8 mouse cellular contexts compared by ENCODE assay signal in genomic region chr7:127800435-127801009, GRCm38 (mm10). TPM values are rescaled to one million over a fixed set of nuclear protein-coding genes. Genes with fewer than 3 reads are reported as not detected.
A peak's percentile ranks its signal among the peaks of the same experiment; 100 is the strongest.
DNase-seq lines count a peak whose midpoint lies in the region; ATAC-seq and TF ChIP-seq lines count a peak whose summit lies in the region.

Hsd3b7 (plus strand) TSS chr7:127800604.

- no peak within 1 kb of the TSS for H3K4me3 ChIP-seq in forebrain, embryonic 15.5 days
- peak within 1 kb of the TSS; percentile 24 for H3K4me3 ChIP-seq in liver, embryonic 16.5 days (ENCODE audit: low read depth, low read length)
- no peak within 1 kb of the TSS for H3K4me3 ChIP-seq in neural tube, embryonic 12.5 days
- H3K4me3 ChIP-seq in stomach, postnatal 0 days (ENCODE audit: low read depth, low read length): peak within 1 kb of the TSS; percentile 33

- peaks cover 5% of the 10 kb centered on the region for H3K4me1 ChIP-seq in forebrain, embryonic 15.5 days
- peaks cover 18% of the 10 kb centered on the region for H3K4me1 ChIP-seq in liver, embryonic 16.5 days (ENCODE audit: control insufficient read depth, low read depth, low read length)
- H3K4me1 ChIP-seq in neural tube, embryonic 12.5 days: no peaks in the 10 kb centered on the region
- H3K4me1 ChIP-seq in stomach, postnatal 0 days (replicated peaks; ENCODE audit: control insufficient read depth, insufficient read depth): peaks cover 3% of the 10 kb centered on the region

- TF ChIP-seq CTCF in stomach, postnatal 0 days (IDR thresholded peaks at IDR 0.05; ENCODE audit: low read depth): peak; percentile 100

- no peak within 1 kb of the TSS for H3K27ac ChIP-seq in forebrain, embryonic 15.5 days (replicated peaks)
- peak within 1 kb of the TSS; percentile 35 for H3K27ac ChIP-seq in liver, embryonic 16.5 days (ENCODE audit: low read length)
- H3K27ac ChIP-seq in neural tube, embryonic 12.5 days: no peak within 1 kb of the TSS
- peak within 1 kb of the TSS; percentile 77 for H3K27ac ChIP-seq in stomach, postnatal 0 days (replicated peaks)

- WGBS in forebrain, embryonic 15.5 days: 26% methylated on average over 6 of the region's 6 CpGs
- 5% methylated on average over 6 of the region's 6 CpGs for WGBS in large intestine, adult 2 months
- WGBS in liver, embryonic 16.5 days (ENCODE audit: insufficient replicate concordance): 30% methylated on average over 4 of the region's 6 CpGs
- 38% methylated on average over 6 of the region's 6 CpGs for WGBS in neural tube, embryonic 12.5 days
- 14% methylated on average over 6 of the region's 6 CpGs for WGBS in stomach, postnatal 0 days

- H3K36me3 ChIP-seq in forebrain, embryonic 15.5 days: peaks cover 51% of the 10 kb centered on the region
- peaks cover 39% of the 10 kb centered on the region for H3K36me3 ChIP-seq in liver, embryonic 16.5 days (ENCODE audit: control insufficient read depth, insufficient read depth)
- peaks cover 64% of the 10 kb centered on the region for H3K36me3 ChIP-seq in neural tube, embryonic 12.5 days
- H3K36me3 ChIP-seq in stomach, postnatal 0 days (ENCODE audit: control insufficient read depth, insufficient read depth, low read length): peaks cover 20% of the 10 kb centered on the region

- no peaks in the 10 kb centered on the region for H3K9me3 ChIP-seq in forebrain, embryonic 15.5 days
- no peaks in the 10 kb centered on the region for H3K9me3 ChIP-seq in liver, embryonic 16.5 days (replicated peaks; ENCODE audit: control insufficient read depth, low read length)
- no peaks in the 10 kb centered on the region for H3K9me3 ChIP-seq in neural tube, embryonic 12.5 days
- no peaks in the 10 kb centered on the region for H3K9me3 ChIP-seq in stomach, postnatal 0 days (ENCODE audit: control insufficient read depth, low read length)

- ATAC-seq in forebrain, embryonic 15.5 days (replicated peaks): peak; percentile 73
- ATAC-seq in liver, embryonic 16.5 days (ENCODE audit: low read depth): peak; percentile 73
- peak; percentile 71 for ATAC-seq in neural tube, embryonic 12.5 days (ENCODE audit: low FRiP score, low read depth)
- ATAC-seq in stomach, postnatal 0 days (ENCODE audit: low FRiP score, low TSS enrichment): peak; percentile 91

- H3K4me2 ChIP-seq in forebrain, embryonic 15.5 days (replicated peaks): 0 out of 2 replicates have a peak within 1 kb of the TSS, but pooled peaks have one; percentile 15
- peak within 1 kb of the TSS; percentile 41 for H3K4me2 ChIP-seq in liver, embryonic 16.5 days (ENCODE audit: low read depth, low read length)
- peak within 1 kb of the TSS; percentile 39 for H3K4me2 ChIP-seq in neural tube, embryonic 12.5 days (replicated peaks)
- H3K4me2 ChIP-seq in stomach, postnatal 0 days (replicated peaks; ENCODE audit: low read depth): peak within 1 kb of the TSS; percentile 51

- peak; percentile 88 for DNase-seq in ES-CJ7 (ENCODE audit: low read depth, low spot score)
- DNase-seq in cerebellum, adult 11-12 months: peak; percentile 90
- DNase-seq in heart, postnatal 14 days: peak; percentile 95 to 96
- peak; percentile 92 for DNase-seq in large intestine, adult 2 months (ENCODE audit: low read depth, low spot score)
- DNase-seq in stomach, postnatal 0 days (ENCODE audit: low spot score): peak; percentile 97

- TF ChIP-seq EP300 in stomach, postnatal 0 days (optimal IDR thresholded peaks at IDR 0.05): no peak

- no peak within 1 kb of the TSS for H3K9ac ChIP-seq in forebrain, embryonic 15.5 days (replicated peaks)
- H3K9ac ChIP-seq in liver, embryonic 16.5 days (ENCODE audit: low read depth, low read length): peak within 1 kb of the TSS; percentile 42
- no peak within 1 kb of the TSS for H3K9ac ChIP-seq in neural tube, embryonic 12.5 days
- peak within 1 kb of the TSS; percentile 52; the same call in 1 of the 2 replicates for H3K9ac ChIP-seq in stomach, postnatal 0 days (ENCODE audit: low read length)

- H3K27me3 ChIP-seq in forebrain, embryonic 15.5 days: no peaks in the 10 kb centered on the region
- no peaks in the 10 kb centered on the region for H3K27me3 ChIP-seq in liver, embryonic 16.5 days (ENCODE audit: control insufficient read depth, insufficient read depth, low read depth, low read length)
- H3K27me3 ChIP-seq in neural tube, embryonic 12.5 days (replicated peaks): no peaks in the 10 kb centered on the region
- H3K27me3 ChIP-seq in stomach, postnatal 0 days (ENCODE audit: control insufficient read depth, insufficient read depth, low read length): no peaks in the 10 kb centered on the region

- intact Hi-C loops in heart, postnatal 14 days (cut with DNase I): loop anchor here (1.0 kb wide), 3 partner anchors 16 to 76 kb away; partner anchors contain the start of genes Zfp646 and Zfp668

RNA-seq across cellular contexts. Expression of gene Hsd3b7, which starts in this region (rescaled TPM):
- 7.4 TPM in 2 replicates for polyA plus RNA-seq in forebrain, embryonic 15.5 days (2015; fragmentation: Nextera tagmentation; extraction: Ambion mirVana)
- total RNA-seq in heart, postnatal 14 days (2021): 10 to 100 TPM; 14.9 to 18.4 TPM
- 55.9 and 69.1 TPM in 2 replicates for polyA plus RNA-seq in large intestine, adult 2 months (2012; rRNA removed)
- 72.9 and 80.3 TPM in 2 replicates for polyA plus RNA-seq in liver, embryonic 16.5 days (2015; fragmentation: Nextera tagmentation; extraction: Ambion mirVana)
- 7.8 and 9.0 TPM in 2 replicates for polyA plus RNA-seq in neural tube, embryonic 12.5 days (2016; fragmentation: Nextera tagmentation; extraction: Ambion mirVana)
- 31.7 and 32.3 TPM in 2 replicates for polyA plus RNA-seq in stomach, postnatal 0 days (2015; fragmentation: Nextera tagmentation; extraction: Ambion mirVana)

Comparison
In these comparisons a context has a peak if more than half of its experiments do, and no peak if none do; other contexts are left out.
1. H3K27ac ChIP-seq: peak in liver, embryonic 16.5 days (single experiment) and stomach, postnatal 0 days (single experiment); none in forebrain, embryonic 15.5 days (single experiment) and neural tube, embryonic 12.5 days (single experiment).
2. H3K4me3 ChIP-seq: peak in liver, embryonic 16.5 days (single experiment) and stomach, postnatal 0 days (single experiment); none in forebrain, embryonic 15.5 days (single experiment) and neural tube, embryonic 12.5 days (single experiment).
3. H3K9ac ChIP-seq: peak in liver, embryonic 16.5 days (single experiment) and stomach, postnatal 0 days (single experiment); none in forebrain, embryonic 15.5 days (single experiment) and neural tube, embryonic 12.5 days (single experiment).
4. Peak in every context shown above with its lines, with median percentiles within 50 percentile points of each other: DNase-seq, ATAC-seq and H3K4me2 ChIP-seq.